Mouse (Mus musculus) stomach, embryonic 15.5 days (tissue): ENCODE measurements around the gene Ell. TPM values are rescaled to one million over a fixed set of nuclear protein-coding genes. Genes with fewer than 3 reads are reported as not detected.

Experiments
- ATAC-seq: fragments of 200-750 bp; cut with Nextera tagmentation; 2 replicates; pipeline ENCODE4 v1.8.0; 2017; ENCODE audit warnings: low read depth, moderate number of reproducible peaks, moderate TSS enrichment; ENCODE audit not compliant: insufficient read depth, low FRiP score
- H3K27ac ChIP-seq: fragments of 300-500 bp; sonication (generic); 2 replicates; pipeline ENCODE4 v1.5.1; 2015; ENCODE audit warnings: mild to moderate bottlenecking, inconsistent platforms
- H3K27me3 ChIP-seq: fragments of 300-500 bp; sonication (generic); replicated peaks from 2 replicates; pipeline ENCODE4 v1.6.1; 2015; ENCODE audit warnings: inconsistent platforms
- H3K36me3 ChIP-seq: fragments of 300-500 bp; sonication (generic); 2 replicates; pipeline ENCODE4 v1.6.1; 2015; ENCODE audit warnings: inconsistent platforms
- H3K4me1 ChIP-seq: fragments of 300-500 bp; sonication (generic); 2 replicates; pipeline ENCODE4 v1.6.1; 2015; ENCODE audit warnings: inconsistent platforms
- H3K4me2 ChIP-seq: fragments of 300-500 bp; sonication (generic); 2 replicates; pipeline ENCODE4 v1.6.1; 2015; ENCODE audit warnings: mild to moderate bottlenecking, inconsistent platforms
- H3K4me3 ChIP-seq: fragments of 300-500 bp; sonication (generic); replicated peaks from 2 replicates; pipeline ENCODE4 v1.5.1; 2015; ENCODE audit warnings: inconsistent platforms
- H3K9ac ChIP-seq: fragments of 300-500 bp; sonication (generic); 2 replicates; pipeline ENCODE4 v1.6.1; 2015; ENCODE audit warnings: inconsistent platforms
- H3K9me3 ChIP-seq: fragments of 300-500 bp; sonication (generic); 2 replicates; pipeline ENCODE4 v1.6.1; 2016; ENCODE audit warnings: inconsistent platforms
- WGBS: fragments of 180-500 bp; shearing (Covaris S2); methylation state at CpG from one replicate; pipeline ENCODE4 v1.1.7; 2015; 5-methylcytosine and 5-hydroxymethylcytosine counted together
- polyA plus RNA-seq: library from polyadenylated mRNA; unstranded; fragments of >200 nt; fragmentation: Nextera tagmentation; extraction: Ambion mirVana; gene quantifications from 2 replicates; pipeline ENCODE4 v1.2.1, GENCODE M21; 2015

The Ell gene
- polyA plus RNA-seq, 1 experiment from 2014 or later = 16.1 TPM

- peak overlapping the region; percentile 81 for H3K4me3 ChIP-seq
- H3K4me1 ChIP-seq = peaks cover 36% of the 10 kb centered on the region
- 58% methylated on average over 18 of the region's 18 CpGs for whole genome bisulfite sequencing
- H3K36me3 ChIP-seq = peaks cover 8% of the 10 kb centered on the region; the same call in 1 of the 2 replicates
- H3K27me3 ChIP-seq = no peaks in the 10 kb centered on the region
- H3K27ac ChIP-seq = no peak overlapping the region
- H3K9me3 ChIP-seq = no peaks in the 10 kb centered on the region
- peak overlapping the region; percentile 97 for H3K4me2 ChIP-seq
- peak overlapping the region; percentile 18; the same call in 1 of the 2 replicates for H3K9ac ChIP-seq
- no peak for ATAC-seq
Observed at GRCm38 (mm10) chr8:70606780-70607602, 67.7 kb downstream of the Ell start.

GRCm38 (mm10) chr8:70607603-70607897, 68.3 kb downstream of the Ell start:
- Histone ChIP-seq H3K27ac (peak overlapping the region; percentile 99; the same call in 1 of the 2 replicates), H3K9ac (peak overlapping the region; percentile 96), H3K4me2 (peak overlapping the region; percentile 97), H3K4me3 (peak overlapping the region; percentile 81), H3K9me3 (no peaks in the 10 kb centered on the region), H3K36me3 (peaks cover 3% of the 10 kb centered on the region; the same call in 1 of the 2 replicates), H3K27me3 (no peaks in the 10 kb centered on the region), H3K4me1 (peaks cover 38% of the 10 kb centered on the region)
- 18% methylated on average over 6 of the region's 6 CpGs for WGBS
- ATAC-seq = no peak

- H3K4me1 ChIP-seq = peaks cover 38% of the 10 kb centered on the region
- H3K4me2 ChIP-seq = peak overlapping the region; percentile 97
- H3K27ac ChIP-seq = peak overlapping the region; percentile 99
- 1% methylated on average over 72 of the region's 84 CpGs for WGBS
- H3K9me3 ChIP-seq = no peaks in the 10 kb centered on the region
- H3K36me3 ChIP-seq = no peaks in the 10 kb centered on the region
- H3K4me3 ChIP-seq = peak overlapping the region; percentile 81
- no peaks in the 10 kb centered on the region for H3K27me3 ChIP-seq
- no peak for ATAC-seq
- peak overlapping the region; percentile 96 for H3K9ac ChIP-seq
Observed at GRCm38 (mm10) chr8:70607898-70608748, 68.9 kb downstream of the Ell start.

DNA sequence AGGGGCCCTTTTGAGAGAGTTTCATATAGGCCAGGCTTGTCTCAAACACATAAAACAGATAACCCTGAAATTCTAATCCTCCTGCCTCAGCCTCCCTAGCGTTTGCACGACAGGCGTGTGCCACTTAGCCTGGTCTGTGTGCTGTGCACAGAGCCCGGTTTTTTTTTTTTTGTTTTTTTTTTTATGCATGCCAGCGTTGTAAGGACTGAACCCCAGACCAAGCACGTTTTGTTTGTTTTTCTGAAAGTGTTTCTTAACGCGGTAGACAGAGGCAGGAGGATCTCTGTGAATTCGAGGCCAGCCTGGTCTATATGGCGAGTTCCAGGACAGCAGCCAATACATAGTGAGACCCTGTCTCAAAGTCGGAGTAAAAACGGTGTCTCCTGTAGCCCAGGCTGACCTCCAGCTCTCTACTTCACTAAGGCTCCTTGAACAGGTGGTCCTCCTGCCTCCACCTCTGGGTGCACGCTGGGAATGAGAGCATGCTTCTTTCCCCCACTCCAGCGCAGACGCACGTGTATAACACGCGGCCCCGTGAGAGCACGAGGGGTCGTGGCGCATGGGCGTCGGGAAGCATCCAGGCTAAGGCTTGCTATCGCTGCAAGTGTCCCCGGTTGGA, 69.6 kb downstream of the Ell start, which contains the start of gene Ssbp4:
TSS of gene Ssbp4 (minus strand) at position 124 of the 619 bp plus-strand sequence.
- Histone ChIP-seq H3K36me3 (no peaks in the 10 kb centered on the region), H3K4me1 (peaks cover 42% of the 10 kb centered on the region), H3K27ac (peak within 1 kb of the TSS; percentile 99), H3K9ac (peak within 1 kb of the TSS; percentile 96), H3K9me3 (no peaks in the 10 kb centered on the region), H3K27me3 (no peaks in the 10 kb centered on the region), H3K4me2 (peak within 1 kb of the TSS; percentile 97), H3K4me3 (peak within 1 kb of the TSS; percentile 81)
- WGBS = 6% methylated on average over 26 of the region's 26 CpGs
- no peak for ATAC-seq

- Histone ChIP-seq H3K27me3 (no peaks in the 10 kb centered on the region), H3K4me1 (peaks cover 44% of the 10 kb centered on the region), H3K4me3 (peak overlapping the region; percentile 52), H3K36me3 (no peaks in the 10 kb centered on the region), H3K9me3 (no peaks in the 10 kb centered on the region), H3K27ac (peak overlapping the region; percentile 99), H3K4me2 (peak overlapping the region; percentile 97), H3K9ac (peak overlapping the region; percentile 5)
- WGBS = under 1% methylated on average over 36 of the region's 39 CpGs
- ATAC-seq = peak; percentile 70
Observed at GRCm38 (mm10) chr8:70609368-70609848, 70.2 kb downstream of the Ell start.

- peak overlapping the region; percentile 52 for H3K4me3 ChIP-seq
- no peaks in the 10 kb centered on the region for H3K36me3 ChIP-seq
- peak overlapping the region; percentile 12 for H3K9ac ChIP-seq
- H3K4me1 ChIP-seq = peaks cover 46% of the 10 kb centered on the region
- peak overlapping the region; percentile 97 for H3K4me2 ChIP-seq
- H3K9me3 ChIP-seq = no peaks in the 10 kb centered on the region
- peak overlapping the region; percentile 99 for H3K27ac ChIP-seq
- WGBS = under 1% methylated on average over 43 of the region's 45 CpGs
- no peaks in the 10 kb centered on the region for H3K27me3 ChIP-seq
- peak; percentile 74 for ATAC-seq
Observed at GRCm38 (mm10) chr8:70609849-70610795, 70.9 kb downstream of the Ell start.

DNA sequence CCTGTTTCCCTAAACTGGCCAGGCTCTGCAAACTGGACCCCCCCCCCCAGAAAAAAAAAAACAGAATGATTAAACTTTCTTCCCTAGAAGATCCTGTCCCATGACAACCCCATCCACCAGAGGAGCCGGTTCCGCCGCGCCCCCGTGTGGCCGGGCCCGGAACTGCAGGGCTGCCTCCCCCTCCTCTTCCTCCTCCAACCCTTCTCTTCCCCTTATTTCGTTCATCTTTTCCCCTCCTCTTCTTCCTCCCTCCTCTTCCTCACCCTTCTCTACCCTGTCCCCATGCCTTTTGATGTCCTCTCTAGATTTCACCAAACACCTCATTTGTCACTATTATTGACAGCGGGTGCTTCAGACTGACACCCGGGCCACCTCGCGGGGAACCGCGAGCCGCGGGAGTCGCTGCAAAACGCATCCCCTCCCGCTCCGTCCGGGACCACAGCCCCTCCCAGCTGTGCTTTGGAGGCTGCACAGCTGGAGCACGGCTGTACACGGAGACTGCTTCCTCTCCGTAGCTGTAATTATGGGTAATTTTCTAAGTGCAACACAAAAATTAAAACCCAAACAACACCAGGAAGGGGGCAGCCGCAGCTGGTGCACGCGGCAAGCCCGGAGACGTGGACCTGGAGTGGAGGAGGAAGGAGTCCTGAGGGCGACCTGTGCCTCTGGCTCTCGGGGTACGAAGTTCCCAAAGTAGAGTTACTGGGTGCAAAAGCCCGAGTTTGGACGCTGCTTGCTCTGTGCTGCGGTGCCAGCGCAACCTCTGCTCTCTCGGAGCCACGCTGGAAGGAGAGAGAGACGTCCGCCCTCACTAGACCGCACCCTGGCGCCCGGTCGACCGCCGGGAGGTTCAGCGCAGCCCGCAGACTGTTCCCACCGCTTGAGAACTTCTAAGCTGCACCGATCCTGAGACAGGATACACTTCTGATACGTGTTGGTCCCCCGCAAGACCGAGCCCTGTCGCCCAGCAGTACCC, 71.8 kb downstream of the Ell start:
- H3K27ac ChIP-seq = peak overlapping the region; percentile 99
- H3K4me1 ChIP-seq = peaks cover 46% of the 10 kb centered on the region
- ATAC-seq = no peak

GRCm38 (mm10) chr8:70611849-70612248, 72.6 kb downstream of the Ell start:
- H3K27ac ChIP-seq = peak overlapping the region; percentile 99
- ATAC-seq = no peak
- peak overlapping the region; percentile 97 for H3K4me2 ChIP-seq
- no peaks in the 10 kb centered on the region for H3K9me3 ChIP-seq
- H3K4me3 ChIP-seq = peak overlapping the region; percentile 52
- under 1% methylated on average over 6 of the region's 6 CpGs for WGBS
- peaks cover 43% of the 10 kb centered on the region for H3K4me1 ChIP-seq
- H3K27me3 ChIP-seq = no peaks in the 10 kb centered on the region
- H3K9ac ChIP-seq = 0 out of 2 replicates have a peak overlapping the region, but pooled peaks have one; percentile 27
- H3K36me3 ChIP-seq = no peaks in the 10 kb centered on the region

More for the DNA sequence above, 71.8 kb downstream of the Ell start:
- no peaks in the 10 kb centered on the region for H3K36me3 ChIP-seq
- under 1% methylated on average over 54 of the region's 54 CpGs for WGBS
- peak overlapping the region; percentile 97 for H3K4me2 ChIP-seq
- no peaks in the 10 kb centered on the region for H3K27me3 ChIP-seq
- peak overlapping the region; percentile 52 for H3K4me3 ChIP-seq
- no peaks in the 10 kb centered on the region for H3K9me3 ChIP-seq
- peak overlapping the region; percentile 27; the same call in 1 of the 2 replicates for H3K9ac ChIP-seq

- no peak overlapping the region for H3K4me3 ChIP-seq
- peaks cover 34% of the 10 kb centered on the region for H3K4me1 ChIP-seq
- H3K9me3 ChIP-seq = no peaks in the 10 kb centered on the region
- H3K4me2 ChIP-seq = no peak overlapping the region
- WGBS = 5% methylated on average over 1 of the region's 1 CpGs
- H3K9ac ChIP-seq = no peak overlapping the region
- ATAC-seq = no peak
- H3K36me3 ChIP-seq = no peaks in the 10 kb centered on the region
- H3K27me3 ChIP-seq = no peaks in the 10 kb centered on the region
- H3K27ac ChIP-seq = peak overlapping the region; percentile 38; the same call in 1 of the 2 replicates
Observed at GRCm38 (mm10) chr8:70613763-70614162, 74.5 kb downstream of the Ell start.

GRCm38 (mm10) chr8:70614469-70614868, 75.2 kb downstream of the Ell start:
- no peak overlapping the region for H3K4me2 ChIP-seq
- no peak for ATAC-seq
- WGBS = 60% methylated on average over 5 of the region's 5 CpGs
- no peaks in the 10 kb centered on the region for H3K9me3 ChIP-seq
- no peaks in the 10 kb centered on the region for H3K36me3 ChIP-seq
- peak overlapping the region; percentile 41; the same call in 1 of the 2 replicates for H3K27ac ChIP-seq
- no peaks in the 10 kb centered on the region for H3K27me3 ChIP-seq
- H3K9ac ChIP-seq = no peak overlapping the region
- peaks cover 31% of the 10 kb centered on the region for H3K4me1 ChIP-seq
- H3K4me3 ChIP-seq = no peak overlapping the region
